Mouse (Mus musculus): ENCODE data around the gene Stat6. TPM values are rescaled to one million over a fixed set of nuclear protein-coding genes. Genes with fewer than 3 reads are reported as not detected.

The Stat6 gene
- polyA plus RNA-seq, 1 experiment, result 123 TPM

DNA sequence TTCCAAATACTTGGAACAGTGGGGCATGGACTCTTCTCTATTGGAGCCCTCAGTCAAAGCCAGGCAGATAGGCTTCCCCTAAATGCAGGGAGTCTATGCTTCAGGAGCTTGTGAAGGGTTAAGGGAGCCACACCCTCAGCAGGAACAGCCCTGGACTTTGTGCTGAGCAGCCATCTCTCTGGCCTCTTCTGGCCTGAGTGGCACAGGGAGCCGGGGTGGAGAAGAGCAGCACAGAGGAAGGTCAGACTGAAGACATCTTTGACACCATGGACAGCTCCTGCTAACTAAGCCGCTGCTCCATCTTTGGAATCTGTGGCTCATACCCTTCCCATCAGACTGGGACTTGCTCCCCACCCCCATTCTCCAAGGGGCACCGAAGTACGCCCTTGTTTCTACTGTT, 60.5 kb downstream of the Stat6 start:
- TF ChIP-seq CTCF (IDR thresholded peaks at IDR 0.05; ENCODE audit: insufficient read depth, low read length), result no peak
- TF ChIP-seq POLR2A (IDR thresholded peaks at IDR 0.05; ENCODE audit: borderline replicate concordance, extremely low read depth, low read depth, low read length), result no peak
- Histone ChIP-seq H3K4me3 (replicated peaks; ENCODE audit: extremely low read depth, low read depth, low read length) (no peak overlapping the region), H3K4me1 (ENCODE audit: control insufficient read depth, insufficient read depth, low read length) (no peaks in the 10 kb centered on the region)
- 41% methylated on average over 4 of the region's 4 CpGs for WGBS
- no peak for DNase-seq

DNA sequence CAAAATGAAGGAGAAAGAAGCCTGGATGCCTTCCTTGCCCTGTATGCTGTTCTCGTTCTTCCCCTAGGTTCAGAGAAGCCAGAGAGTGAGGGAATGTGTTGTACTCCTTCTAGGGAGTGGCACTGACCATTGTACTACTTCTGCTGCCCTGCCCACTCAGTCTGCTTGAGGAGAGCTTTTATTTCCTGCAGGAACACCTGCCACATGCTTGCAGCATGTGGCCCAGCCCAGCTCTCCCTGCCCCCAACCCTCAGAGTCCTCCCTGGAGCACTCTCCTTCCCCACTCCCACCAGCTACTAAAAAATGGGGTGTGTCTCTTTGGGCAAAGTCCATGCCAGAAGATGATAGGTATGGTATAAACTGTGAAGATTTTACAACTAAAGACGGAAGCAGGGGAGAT, 61.5 kb downstream of the Stat6 start:
- H3K4me1 ChIP-seq (ENCODE audit: control insufficient read depth, insufficient read depth, low read length), result no peaks in the 10 kb centered on the region
- no peak overlapping the region for H3K4me3 ChIP-seq (replicated peaks; ENCODE audit: extremely low read depth, low read depth, low read length)
- 35% methylated on average over 2 of the region's 2 CpGs for whole genome bisulfite sequencing
- no peak for DNase-seq
- TF ChIP-seq POLR2A (IDR thresholded peaks at IDR 0.05; ENCODE audit: borderline replicate concordance, extremely low read depth, low read depth, low read length) (no peak), CTCF (IDR thresholded peaks at IDR 0.05; ENCODE audit: insufficient read depth, low read length) (no peak)

DNA sequence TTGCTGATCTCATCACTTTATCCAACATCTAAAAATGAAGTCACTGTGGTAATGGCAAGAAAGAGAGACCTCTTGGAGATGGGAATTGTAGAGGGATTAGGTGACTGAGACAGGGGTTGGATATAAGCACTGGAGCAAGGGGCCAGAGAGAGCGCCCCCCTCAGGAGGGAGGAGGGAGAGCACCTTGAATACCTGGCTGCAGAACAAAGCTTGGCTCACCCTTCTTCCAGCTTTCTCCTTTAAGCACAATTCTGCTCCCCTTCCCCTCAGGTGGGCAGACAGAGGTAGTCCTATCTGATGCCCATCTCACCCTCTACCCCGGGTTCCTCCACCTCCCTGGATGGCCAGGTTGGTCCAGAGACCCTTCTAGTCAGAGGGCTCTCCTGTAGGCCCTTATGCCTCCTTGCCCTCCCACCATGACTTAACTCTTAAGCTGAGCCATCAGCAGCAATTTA, 62.0 kb downstream of the Stat6 start, which contains the start of gene Myo1a:
Myo1a (plus strand) TSS at position 405 of the 455 bp plus-strand sequence.
- WGBS, result 54% methylated on average over 2 of the region's 2 CpGs
- Histone ChIP-seq H3K4me3 (replicated peaks; ENCODE audit: extremely low read depth, low read depth, low read length) (no peak within 1 kb of the TSS), H3K4me1 (ENCODE audit: control insufficient read depth, insufficient read depth, low read length) (no peaks in the 10 kb centered on the region)
- TF ChIP-seq CTCF (IDR thresholded peaks at IDR 0.05; ENCODE audit: insufficient read depth, low read length) (no peak), POLR2A (IDR thresholded peaks at IDR 0.05; ENCODE audit: borderline replicate concordance, extremely low read depth, low read depth, low read length) (no peak)
- no peak for DNase-seq

DNA sequence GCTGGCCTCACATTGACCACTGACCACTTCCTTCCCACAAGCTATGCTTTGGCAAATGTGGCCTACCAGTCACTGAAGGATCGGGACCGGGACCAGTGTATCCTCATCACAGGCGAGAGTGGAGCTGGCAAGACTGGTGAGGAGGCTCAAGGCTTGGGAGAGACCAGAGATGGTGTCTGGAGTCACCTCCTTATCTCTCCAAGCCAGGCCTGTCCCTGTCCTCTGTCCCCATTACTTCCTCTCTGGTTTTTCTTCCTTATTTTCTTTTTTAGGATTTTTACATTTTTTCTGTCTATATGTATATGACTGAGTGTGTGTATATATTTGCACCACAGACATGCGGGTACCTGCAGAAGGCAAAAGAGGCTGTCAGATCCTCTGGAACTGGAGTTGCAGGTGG, 63.0 kb downstream of the Stat6 start:
- Histone ChIP-seq H3K4me3 (replicated peaks; ENCODE audit: extremely low read depth, low read depth, low read length) (no peak overlapping the region), H3K4me1 (ENCODE audit: control insufficient read depth, insufficient read depth, low read length) (no peaks in the 10 kb centered on the region)
- TF ChIP-seq POLR2A (IDR thresholded peaks at IDR 0.05; ENCODE audit: borderline replicate concordance, extremely low read depth, low read depth, low read length), result no peak
- TF ChIP-seq CTCF (IDR thresholded peaks at IDR 0.05; ENCODE audit: insufficient read depth, low read length), result no peak
- DNase-seq, result no peak
- WGBS, result 89% methylated on average over 4 of the region's 4 CpGs

DNA sequence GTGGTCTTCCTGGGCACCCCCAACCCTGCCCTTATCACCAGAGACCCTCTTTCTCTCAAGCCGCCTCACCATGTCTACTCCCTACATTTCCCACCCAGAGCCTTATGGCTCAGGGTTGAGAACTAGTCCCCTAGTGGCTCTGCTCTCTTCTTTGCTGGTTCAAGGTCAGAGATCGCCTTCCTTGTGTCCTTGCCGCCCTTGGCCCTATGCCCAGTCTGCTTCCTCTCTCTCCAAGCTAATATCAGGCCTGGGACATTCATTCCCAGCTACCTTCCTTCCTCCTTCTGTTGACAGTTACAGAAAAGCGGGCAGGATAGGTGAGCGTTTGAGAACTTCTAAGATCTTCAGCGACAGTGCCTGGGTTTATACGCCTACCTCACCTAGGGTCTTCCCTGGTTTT, 64.9 kb downstream of the Stat6 start:
- no peak for TF ChIP-seq CTCF (IDR thresholded peaks at IDR 0.05; ENCODE audit: insufficient read depth, low read length)
- TF ChIP-seq POLR2A (IDR thresholded peaks at IDR 0.05; ENCODE audit: borderline replicate concordance, extremely low read depth, low read depth, low read length), result no peak

DNA sequence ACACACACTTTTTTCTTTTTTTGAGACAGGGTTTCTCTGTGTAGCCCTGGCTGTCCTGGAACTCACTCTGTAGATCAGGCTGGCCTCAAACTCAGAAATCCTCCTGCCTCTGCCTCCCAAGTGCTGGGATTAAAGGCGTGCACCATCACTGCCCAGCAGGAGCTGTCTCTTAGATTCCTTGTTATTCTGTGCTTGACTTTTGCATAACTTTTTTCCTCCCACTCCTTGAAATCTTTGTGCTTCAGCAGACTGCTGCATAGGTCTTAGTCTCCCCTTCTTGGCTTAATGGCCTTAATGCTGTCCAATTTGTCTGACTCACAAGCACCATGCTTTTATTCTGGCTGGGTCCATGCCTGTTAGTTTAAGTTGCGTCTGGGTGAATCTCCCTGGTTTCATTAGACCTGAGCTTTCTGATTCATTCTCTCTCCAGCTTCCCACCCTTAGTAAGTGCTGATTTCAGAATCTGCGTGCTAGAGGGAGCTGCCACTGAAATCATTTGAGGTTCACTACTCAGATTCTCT, 66.1 kb downstream of the Stat6 start:
- 81% methylated on average over 3 of the region's 3 CpGs for whole genome bisulfite sequencing
- TF ChIP-seq POLR2A (IDR thresholded peaks at IDR 0.05; ENCODE audit: borderline replicate concordance, extremely low read depth, low read depth, low read length), result no peak
- no peak for TF ChIP-seq CTCF (IDR thresholded peaks at IDR 0.05; ENCODE audit: insufficient read depth, low read length)
- no peak overlapping the region for H3K4me3 ChIP-seq (replicated peaks; ENCODE audit: extremely low read depth, low read depth, low read length)
- no peak for DNase-seq
- H3K4me1 ChIP-seq (ENCODE audit: control insufficient read depth, insufficient read depth, low read length), result no peaks in the 10 kb centered on the region

More for the DNA sequence above, 64.9 kb downstream of the Stat6 start:
- no peak for DNase-seq
- Histone ChIP-seq H3K4me3 (replicated peaks; ENCODE audit: extremely low read depth, low read depth, low read length) (no peak overlapping the region), H3K4me1 (ENCODE audit: control insufficient read depth, insufficient read depth, low read length) (no peaks in the 10 kb centered on the region)
- 52% methylated on average over 7 of the region's 7 CpGs for WGBS

DNA sequence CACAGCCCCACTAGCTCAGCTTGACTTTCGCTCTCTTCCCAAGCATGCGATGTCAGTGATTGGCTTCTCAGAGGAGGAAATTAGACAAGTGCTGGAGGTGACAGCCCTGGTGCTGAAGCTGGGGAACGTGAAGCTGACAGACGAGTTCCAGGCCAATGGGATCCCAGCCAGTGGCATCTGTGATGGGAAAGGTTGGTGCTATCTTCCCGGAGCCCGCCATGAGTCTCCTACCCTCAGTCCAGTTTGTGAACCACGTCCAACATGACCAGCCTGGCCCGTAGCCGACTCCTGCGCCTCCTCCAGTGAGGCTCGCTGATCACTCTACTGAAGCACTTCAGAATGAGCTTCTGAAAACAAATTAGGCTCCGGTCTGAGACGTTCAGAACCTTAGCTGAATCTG, 67.5 kb downstream of the Stat6 start:
- no peak for TF ChIP-seq CTCF (IDR thresholded peaks at IDR 0.05; ENCODE audit: insufficient read depth, low read length)
- TF ChIP-seq POLR2A (IDR thresholded peaks at IDR 0.05; ENCODE audit: borderline replicate concordance, extremely low read depth, low read depth, low read length), result no peak
- no peak for DNase-seq
- H3K4me1 ChIP-seq (ENCODE audit: control insufficient read depth, insufficient read depth, low read length), result no peaks in the 10 kb centered on the region
- H3K4me3 ChIP-seq (replicated peaks; ENCODE audit: extremely low read depth, low read depth, low read length), result no peak overlapping the region
- WGBS, result 73% methylated on average over 13 of the region's 13 CpGs

Other genes starting within 250 kb of the Stat6 start
- gene Stac3, start 141.3 kb upstream of the Stat6 start, polyA plus RNA-seq (2012; rRNA removed), result 1.5 and 5.8 TPM in 2 replicates
- gene Ndufa4l2, start 128.0 kb upstream of the Stat6 start, polyA plus RNA-seq (2012; rRNA removed), result 107 and 124 TPM in 2 replicates
- gene Shmt2, start 120.5 kb upstream of the Stat6 start, polyA plus RNA-seq (2012; rRNA removed), result 40.3 and 57.7 TPM in 2 replicates
- 0.23 and 0.24 TPM in 2 replicates for gene Nxph4, start 108.4 kb upstream of the Stat6 start, polyA plus RNA-seq (2012; rRNA removed)
- gene Lrp1, start 21.8 kb upstream of the Stat6 start, polyA plus RNA-seq (2012; rRNA removed), result 215 and 248 TPM in 2 replicates
- gene Nemp1, start 23.9 kb downstream of the Stat6 start, polyA plus RNA-seq (2012; rRNA removed), result 2.7 and 3.6 TPM in 2 replicates
- gene Nab2, start 25.6 kb downstream of the Stat6 start, polyA plus RNA-seq (2012; rRNA removed), result 32.8 and 35.1 TPM in 2 replicates
- gene Myo1a, start 62.2 kb downstream of the Stat6 start, polyA plus RNA-seq (2012; rRNA removed), result 0.11 and 0.77 TPM in 2 replicates
- not detected in 2 replicates for gene Tac2, start 81.5 kb downstream of the Stat6 start, polyA plus RNA-seq (2012; rRNA removed)
- gene Zbtb39, start 96.6 kb downstream of the Stat6 start, polyA plus RNA-seq (2012; rRNA removed), result 8.7 and 10.5 TPM in 2 replicates
- gene Gpr182, start 108.7 kb downstream of the Stat6 start, polyA plus RNA-seq (2012; rRNA removed), result 31.1 and 51.3 TPM in 2 replicates
- gene Rdh1, start 116.7 kb downstream of the Stat6 start, polyA plus RNA-seq (2012; rRNA removed), result 0.05 and 0.11 TPM in 2 replicates
- 0.07 and 0.14 TPM in 2 replicates for gene Rdh16f1, start 116.8 kb downstream of the Stat6 start, polyA plus RNA-seq (2012; rRNA removed)
- 0.17 TPM in 1 of 2 replicates, not detected in the other for gene Rdh9, start 133.4 kb downstream of the Stat6 start, polyA plus RNA-seq (2012; rRNA removed)
- 0.04 and 0.09 TPM in 2 replicates for gene Rdh16, start 158.2 kb downstream of the Stat6 start, polyA plus RNA-seq (2012; rRNA removed)
- not detected in 2 replicates for gene Rdh19, start 206.9 kb downstream of the Stat6 start, polyA plus RNA-seq (2012; rRNA removed)
- not detected in 2 replicates for gene Rdh16f2, start 223.5 kb downstream of the Stat6 start, polyA plus RNA-seq (2012; rRNA removed)
- gene Rdh7, start 245.8 kb downstream of the Stat6 start, polyA plus RNA-seq (2012; rRNA removed), result 0.12 and 0.72 TPM in 2 replicates

All from lung, adult 2 months (tissue).